Mouse (Mus musculus): ENCODE measurements at regions not wholly inside any gene's neighbourhood (a gene's known extent, or its start where the extent isn't known, plus 50 kb on each side); places are given as distances from the start of the nearest gene placed in this dataset.

DNA sequence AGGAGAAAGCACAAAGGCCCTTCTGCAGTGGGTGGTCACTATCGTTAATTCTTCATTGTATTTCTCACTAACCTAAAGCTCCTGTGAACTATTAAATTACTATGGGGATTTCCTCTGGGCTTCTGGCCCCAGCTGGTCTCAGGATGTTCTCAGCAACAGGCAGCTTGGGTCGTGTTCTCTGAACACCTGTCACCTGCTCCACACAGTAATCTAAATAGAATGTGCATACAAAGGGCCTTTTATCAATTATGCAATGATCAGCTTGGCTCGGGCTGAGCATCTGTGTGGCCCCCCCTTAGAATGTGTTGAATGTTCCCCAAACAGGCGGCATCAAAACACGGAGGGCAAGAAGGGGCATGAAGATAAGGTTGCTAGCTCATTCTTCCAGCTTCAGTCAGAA, 129.6 kb upstream of the Kbtbd8 start:
- no peak for TF ChIP-seq CTCF (IDR thresholded peaks at IDR 0.05; ENCODE audit: low read depth)
- no peak for TF ChIP-seq EP300 (optimal IDR thresholded peaks at IDR 0.05)

Data from stomach, postnatal 0 days (tissue).